Mouse (Mus musculus) neural tube, embryonic 12.5 days (tissue): Measurements from ENCODE around the gene Bpifc. TPM values are rescaled to one million over a fixed set of nuclear protein-coding genes. Genes with fewer than 3 reads are reported as not detected.

ENCODE experiments used
- ATAC-seq: fragments of 200-750 bp; cut with Nextera tagmentation; 2 replicates; pipeline ENCODE4 v1.8.0; 2017; ENCODE audit warnings: low read depth, mild to moderate bottlenecking, moderate TSS enrichment, moderate library complexity; ENCODE audit not compliant: low FRiP score
- H3K27ac ChIP-seq: fragments of 300-500 bp; sonication (generic); 2 replicates; pipeline ENCODE4 v1.5.1; 2016
- H3K27me3 ChIP-seq: fragments of 300-500 bp; sonication (generic); replicated peaks from 2 replicates; pipeline ENCODE4 v1.6.1; 2016; ENCODE audit warnings: mild to moderate bottlenecking
- H3K36me3 ChIP-seq: fragments of 300-500 bp; sonication (generic); 2 replicates; pipeline ENCODE4 v1.6.1; 2016; ENCODE audit warnings: mild to moderate bottlenecking
- H3K4me1 ChIP-seq: fragments of 300-500 bp; sonication (generic); 2 replicates; pipeline ENCODE4 v1.6.1; 2016
- H3K4me2 ChIP-seq: fragments of 300-500 bp; sonication (generic); replicated peaks from 2 replicates; pipeline ENCODE4 v1.6.1; 2016; ENCODE audit warnings: mild to moderate bottlenecking
- H3K4me3 ChIP-seq: fragments of 300-500 bp; sonication (generic); 2 replicates; pipeline ENCODE4 v1.5.1; 2016
- H3K9ac ChIP-seq: fragments of 300-500 bp; sonication (generic); 2 replicates; pipeline ENCODE4 v1.6.1; 2016; ENCODE audit warnings: mild to moderate bottlenecking
- H3K9me3 ChIP-seq: fragments of 300-500 bp; sonication (generic); 2 replicates; pipeline ENCODE4 v1.6.1; 2016; ENCODE audit warnings: mild to moderate bottlenecking
- WGBS: fragments of 180-500 bp; shearing (Covaris S2); methylation state at CpG from one replicate; pipeline ENCODE4 v1.1.7; 2016; 5-methylcytosine and 5-hydroxymethylcytosine counted together
- polyA plus RNA-seq: library from polyadenylated mRNA; unstranded; fragments of >200 nt; fragmentation: Nextera tagmentation; extraction: Ambion mirVana; gene quantifications from 2 replicates; pipeline ENCODE4 v1.2.1, GENCODE M21; 2016

The Bpifc gene
- polyA plus RNA-seq, 1 experiment from 2014 or later = not detected

DNA sequence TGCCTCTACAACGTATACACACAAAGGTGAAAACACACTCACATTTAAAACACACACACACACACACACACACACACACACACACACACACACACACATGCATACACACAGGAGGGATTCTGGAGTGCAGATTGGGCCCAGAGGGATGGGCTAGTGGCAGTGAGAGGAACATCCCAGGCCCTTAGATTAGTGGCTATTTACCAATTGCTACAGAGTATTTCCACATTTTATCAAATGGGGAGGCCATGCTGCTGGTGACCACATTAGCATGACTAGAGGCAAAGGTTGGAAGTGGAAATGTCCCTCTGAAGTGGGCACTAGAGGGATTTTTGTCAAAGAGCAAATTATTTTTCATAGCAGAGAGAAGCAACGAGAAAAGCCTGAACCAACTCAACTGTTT lies 2.0 kb downstream of the Bpifc start:
- H3K9me3 ChIP-seq = no peaks in the 10 kb centered on the region
- H3K27ac ChIP-seq = no peak overlapping the region
- no peak for ATAC-seq
- WGBS = 92% methylated on average over 2 of the region's 2 CpGs
- no peak overlapping the region for H3K4me2 ChIP-seq
- no peak overlapping the region for H3K4me3 ChIP-seq
- no peaks in the 10 kb centered on the region for H3K27me3 ChIP-seq
- no peaks in the 10 kb centered on the region for H3K36me3 ChIP-seq
- no peak overlapping the region for H3K9ac ChIP-seq
- H3K4me1 ChIP-seq = no peaks in the 10 kb centered on the region

DNA sequence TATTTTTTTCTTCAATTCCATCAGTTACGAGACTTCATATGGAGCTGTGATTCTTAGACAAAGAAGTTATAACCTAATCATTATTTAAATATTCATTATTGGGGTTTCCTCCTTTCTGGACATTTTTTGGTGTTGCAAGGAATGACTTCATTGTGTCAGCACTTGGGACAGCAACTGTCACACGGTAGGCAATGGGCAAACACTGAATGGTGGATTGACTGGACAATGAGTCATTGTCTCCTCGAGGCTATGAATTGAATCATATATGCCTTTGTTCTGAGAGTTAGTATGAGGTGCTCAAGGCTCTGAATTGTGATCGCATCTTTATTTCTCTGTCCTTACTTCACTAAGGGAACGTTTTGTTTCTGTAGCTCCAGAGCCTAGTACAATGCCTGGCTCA lies 5.2 kb downstream of the Bpifc start:
- H3K27me3 ChIP-seq = no peaks in the 10 kb centered on the region
- H3K4me3 ChIP-seq = no peak overlapping the region
- WGBS = 76% methylated on average over 5 of the region's 5 CpGs
- H3K4me2 ChIP-seq = no peak overlapping the region
- no peak for ATAC-seq
- H3K27ac ChIP-seq = no peak overlapping the region
- no peaks in the 10 kb centered on the region for H3K36me3 ChIP-seq
- H3K9ac ChIP-seq = no peak overlapping the region
- no peaks in the 10 kb centered on the region for H3K9me3 ChIP-seq
- no peaks in the 10 kb centered on the region for H3K4me1 ChIP-seq

GRCm38 (mm10) chr10:86000447-86000846 lies 11.2 kb downstream of the Bpifc start:
- Histone ChIP-seq H3K4me2 (no peak overlapping the region), H3K27me3 (no peaks in the 10 kb centered on the region), H3K9ac (no peak overlapping the region), H3K27ac (no peak overlapping the region), H3K9me3 (no peaks in the 10 kb centered on the region), H3K4me3 (no peak overlapping the region), H3K4me1 (no peaks in the 10 kb centered on the region), H3K36me3 (no peaks in the 10 kb centered on the region)
- ATAC-seq = no peak
- WGBS = 92% methylated on average over 4 of the region's 4 CpGs

DNA sequence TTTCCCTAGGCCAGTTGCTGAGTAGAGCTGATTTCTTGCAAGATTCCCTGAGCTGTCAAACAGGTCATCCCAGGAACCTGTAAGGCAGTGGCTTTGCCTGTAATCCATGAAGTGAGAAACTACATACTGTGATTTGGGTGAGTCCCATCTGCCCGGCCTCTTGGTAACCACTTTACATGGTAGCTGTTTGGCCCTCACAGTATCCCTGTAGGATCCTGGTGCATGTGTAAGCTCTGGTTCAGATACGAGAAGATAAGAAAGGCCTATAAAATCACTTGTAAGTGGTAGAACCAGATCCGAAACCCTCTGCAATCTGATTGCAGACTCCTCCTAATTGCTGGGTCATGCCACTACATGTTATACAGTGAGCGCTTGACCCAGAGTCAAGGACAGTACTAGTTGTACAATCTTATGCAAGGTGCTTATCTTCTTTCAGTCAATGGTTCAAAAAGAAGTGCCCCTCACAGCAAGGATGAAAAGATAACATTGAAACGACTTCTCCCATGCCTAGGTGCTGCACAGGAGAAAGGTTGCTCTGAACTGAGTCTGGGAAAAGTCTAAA lies 17.1 kb downstream of the Bpifc start:
- Histone ChIP-seq H3K27me3 (no peaks in the 10 kb centered on the region), H3K9me3 (no peaks in the 10 kb centered on the region), H3K9ac (no peak overlapping the region), H3K4me3 (no peak overlapping the region), H3K36me3 (no peaks in the 10 kb centered on the region), H3K4me1 (no peaks in the 10 kb centered on the region), H3K27ac (no peak overlapping the region), H3K4me2 (no peak overlapping the region)
- no peak for ATAC-seq
- 84% methylated on average over 5 of the region's 5 CpGs for WGBS

DNA sequence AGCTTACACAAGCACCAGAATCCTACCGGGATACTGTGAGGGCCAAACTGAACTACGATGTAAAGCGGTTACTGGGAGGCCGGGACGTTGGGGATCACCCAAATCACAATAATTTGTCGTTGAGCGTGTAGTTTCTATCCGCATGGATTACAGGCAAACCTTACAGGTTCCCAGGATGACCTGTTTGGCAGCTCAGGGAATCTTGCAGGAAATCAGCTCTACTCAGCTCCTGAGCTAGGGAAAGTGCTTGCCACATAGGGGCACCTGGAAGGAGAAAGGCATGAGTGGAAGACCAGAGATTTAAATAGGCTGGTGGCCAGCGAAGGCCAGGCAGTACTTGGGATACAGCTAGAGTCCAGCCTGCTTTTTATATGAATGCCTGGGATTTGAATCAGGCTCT lies 17.9 kb downstream of the Bpifc start:
- H3K27me3 ChIP-seq = no peaks in the 10 kb centered on the region

DNA sequence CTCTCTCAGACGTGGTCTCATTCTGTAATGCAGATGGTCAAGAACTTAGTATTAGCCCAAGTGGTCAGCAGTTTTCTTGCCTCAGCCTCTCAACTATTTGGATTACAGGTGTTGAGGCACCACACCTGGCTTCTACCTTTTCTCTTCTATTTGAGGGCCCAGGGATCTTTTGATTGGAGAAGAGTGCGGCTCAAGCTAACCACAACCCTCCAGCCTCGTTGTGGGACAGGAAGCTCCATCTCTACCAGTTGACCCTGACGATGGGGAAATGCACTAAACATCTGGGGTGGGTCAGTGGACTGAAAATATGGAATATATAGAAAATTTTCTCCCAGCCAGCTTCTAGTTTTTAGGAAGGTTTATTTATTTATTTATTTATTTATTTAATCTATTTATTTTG lies 19.3 kb downstream of the Bpifc start:
- Histone ChIP-seq H3K27ac (no peak overlapping the region), H3K27me3 (no peaks in the 10 kb centered on the region), H3K9ac (no peak overlapping the region), H3K36me3 (no peaks in the 10 kb centered on the region), H3K9me3 (no peaks in the 10 kb centered on the region), H3K4me3 (no peak overlapping the region), H3K4me2 (no peak overlapping the region), H3K4me1 (no peaks in the 10 kb centered on the region)
- no peak for ATAC-seq
- 87% methylated on average over 4 of the region's 4 CpGs for WGBS

More for the DNA sequence above, 17.9 kb downstream of the Bpifc start:
- no peaks in the 10 kb centered on the region for H3K4me1 ChIP-seq
- no peak overlapping the region for H3K27ac ChIP-seq
- no peak overlapping the region for H3K4me3 ChIP-seq
- no peaks in the 10 kb centered on the region for H3K9me3 ChIP-seq
- H3K9ac ChIP-seq = no peak overlapping the region
- H3K4me2 ChIP-seq = no peak overlapping the region
- no peaks in the 10 kb centered on the region for H3K36me3 ChIP-seq
- ATAC-seq = no peak
- WGBS = 92% methylated on average over 9 of the region's 9 CpGs

DNA sequence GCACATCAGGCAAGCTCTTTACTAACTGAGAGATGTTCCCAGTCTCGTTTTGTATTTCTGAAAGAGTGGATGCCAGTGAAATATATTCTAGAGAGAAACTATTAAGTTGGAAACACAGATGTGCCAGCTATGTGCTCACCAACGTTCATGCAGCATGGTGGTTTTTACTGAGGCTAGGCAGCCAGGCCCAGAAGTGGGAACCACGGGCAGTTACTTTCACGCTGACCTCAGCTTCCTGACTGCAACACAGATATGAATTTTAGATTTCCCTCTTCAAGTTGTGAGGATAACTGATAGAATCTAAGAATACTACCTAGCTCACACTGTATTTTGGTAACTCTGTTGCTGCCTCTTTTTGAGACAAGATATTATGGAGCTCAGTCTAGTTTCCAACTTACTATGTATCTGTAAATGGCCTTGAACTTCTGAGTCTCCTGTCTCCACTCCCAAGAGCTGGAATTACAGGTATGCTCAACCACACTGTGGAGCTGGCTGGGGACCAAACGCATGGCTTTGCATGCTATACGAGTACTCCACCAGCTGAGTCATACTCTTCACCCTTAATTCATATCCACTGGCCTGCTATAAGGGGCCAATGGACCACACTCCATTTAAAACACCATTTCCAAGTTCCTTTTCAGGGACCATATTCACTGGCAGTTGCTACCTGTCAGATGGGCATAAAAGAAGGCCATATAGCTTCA lies 22.1 kb downstream of the Bpifc start:
- Histone ChIP-seq H3K4me2 (no peak overlapping the region), H3K9ac (no peak overlapping the region), H3K36me3 (no peaks in the 10 kb centered on the region), H3K4me1 (no peaks in the 10 kb centered on the region), H3K9me3 (no peaks in the 10 kb centered on the region), H3K27me3 (no peaks in the 10 kb centered on the region), H3K27ac (no peak overlapping the region), H3K4me3 (no peak overlapping the region)
- ATAC-seq = no peak
- WGBS = 79% methylated on average over 6 of the region's 6 CpGs

GRCm38 (mm10) chr10:85972915-85973314 lies 38.8 kb downstream of the Bpifc start:
- ATAC-seq = no peak
- 86% methylated on average over 4 of the region's 4 CpGs for WGBS
- H3K9ac ChIP-seq = no peak overlapping the region
- no peak overlapping the region for H3K4me3 ChIP-seq
- H3K27ac ChIP-seq = no peak overlapping the region
- H3K4me1 ChIP-seq = no peaks in the 10 kb centered on the region
- H3K27me3 ChIP-seq = no peaks in the 10 kb centered on the region
- H3K9me3 ChIP-seq = no peaks in the 10 kb centered on the region
- no peak overlapping the region for H3K4me2 ChIP-seq
- H3K36me3 ChIP-seq = no peaks in the 10 kb centered on the region

- Histone ChIP-seq H3K4me3 (no peak overlapping the region), H3K27me3 (no peaks in the 10 kb centered on the region), H3K9ac (no peak overlapping the region), H3K36me3 (no peaks in the 10 kb centered on the region), H3K27ac (no peak overlapping the region), H3K4me2 (no peak overlapping the region), H3K9me3 (no peaks in the 10 kb centered on the region), H3K4me1 (no peaks in the 10 kb centered on the region)
- 91% methylated on average over 9 of the region's 9 CpGs for WGBS
- ATAC-seq = no peak
These were observed 39.9 kb downstream of the Bpifc start for GRCm38 (mm10) chr10:85971826-85972225.

- H3K9ac ChIP-seq = no peak overlapping the region
- no peak overlapping the region for H3K4me3 ChIP-seq
- ATAC-seq = no peak
- H3K4me2 ChIP-seq = no peak overlapping the region
- 39% methylated on average over 8 of the region's 8 CpGs for WGBS
- H3K9me3 ChIP-seq = no peaks in the 10 kb centered on the region
- no peaks in the 10 kb centered on the region for H3K27me3 ChIP-seq
- no peaks in the 10 kb centered on the region for H3K36me3 ChIP-seq
- H3K27ac ChIP-seq = no peak overlapping the region
- no peaks in the 10 kb centered on the region for H3K4me1 ChIP-seq
These were observed 41.6 kb downstream of the Bpifc start for GRCm38 (mm10) chr10:85969894-85970620.

GRCm38 (mm10) chr10:85968731-85969130 lies 43.0 kb downstream of the Bpifc start:
- H3K4me3 ChIP-seq = no peak overlapping the region
- H3K9ac ChIP-seq = no peak overlapping the region
- no peak for ATAC-seq
- no peaks in the 10 kb centered on the region for H3K36me3 ChIP-seq
- no peaks in the 10 kb centered on the region for H3K9me3 ChIP-seq
- no peaks in the 10 kb centered on the region for H3K4me1 ChIP-seq
- no peak overlapping the region for H3K4me2 ChIP-seq
- 61% methylated on average over 2 of the region's 2 CpGs for WGBS
- H3K27me3 ChIP-seq = no peaks in the 10 kb centered on the region
- H3K27ac ChIP-seq = no peak overlapping the region

GRCm38 (mm10) chr10:85968157-85968634 lies 43.5 kb downstream of the Bpifc start:
- Histone ChIP-seq H3K4me3 (no peak overlapping the region), H3K27me3 (no peaks in the 10 kb centered on the region)

More at GRCm38 (mm10) chr10:85968157-85968634, 43.5 kb downstream of the Bpifc start:
- Histone ChIP-seq H3K4me1 (no peaks in the 10 kb centered on the region), H3K4me2 (no peak overlapping the region), H3K9me3 (no peaks in the 10 kb centered on the region), H3K36me3 (no peaks in the 10 kb centered on the region), H3K9ac (no peak overlapping the region), H3K27ac (no peak overlapping the region)
- ATAC-seq = peak; percentile 41; the same call in 1 of the 2 replicates
- WGBS = 11% methylated on average over 7 of the region's 7 CpGs
